Mouse (Mus musculus) olfactory bulb, adult 2 months (tissue): ENCODE data around the gene Gm38392. TPM values are rescaled to one million over a fixed set of nuclear protein-coding genes. Genes with fewer than 3 reads are reported as not detected.
A peak's percentile ranks its signal among the peaks of the same experiment; 100 is the strongest.

Experiments
- H3K27ac ChIP-seq: fragments of 200-500 bp; 2 replicates; pipeline ENCODE4 v1.5.1; 2012; ENCODE audit warnings: low read depth, low read length; ENCODE audit not compliant: insufficient read depth
- H3K4me1 ChIP-seq: fragments of 200-500 bp; 2 replicates; pipeline ENCODE4 v1.6.1; 2012; ENCODE audit warnings: low read length; ENCODE audit not compliant: control insufficient read depth, insufficient read depth
- H3K4me3 ChIP-seq: fragments of 200-500 bp; 2 replicates; pipeline ENCODE4 v1.5.1; 2012; ENCODE audit warnings: mild to moderate bottlenecking, low read depth, low read length, moderate library complexity; ENCODE audit not compliant: insufficient read depth
- CTCF ChIP-seq: fragments of 200-500 bp; IDR thresholded peaks from 2 replicates; pipeline ENCODE4 v1.5.1; 2012; ENCODE audit warnings: low read depth, mild to moderate bottlenecking, low read length, moderate library complexity; ENCODE audit not compliant: insufficient read depth
- POLR2A ChIP-seq: fragments of 200-500 bp; IDR thresholded peaks from 2 replicates; pipeline ENCODE4 v1.6.1; 2012; ENCODE audit warnings: mild to moderate bottlenecking, low read depth, low read length, moderate library complexity; ENCODE audit not compliant: insufficient read depth
- WGBS: fragments of 180-500 bp; shearing (Covaris S2); methylation state at CpG from one replicate; pipeline ENCODE4 v1.1.7; 2018; 5-methylcytosine and 5-hydroxymethylcytosine counted together
- polyA plus RNA-seq: library from polyadenylated mRNA; stranded (reverse); fragments of >200 nt; gene quantifications from 2 replicates; pipeline ENCODE4 v1.2.4, GENCODE M21; 2012; ENCODE audit warnings: low replicate concordance; ENCODE audit not compliant: missing spikeins, insufficient read depth, insufficient read length

Gene Gm38392
- polyA plus RNA-seq, 1 experiment: not detected

DNA sequence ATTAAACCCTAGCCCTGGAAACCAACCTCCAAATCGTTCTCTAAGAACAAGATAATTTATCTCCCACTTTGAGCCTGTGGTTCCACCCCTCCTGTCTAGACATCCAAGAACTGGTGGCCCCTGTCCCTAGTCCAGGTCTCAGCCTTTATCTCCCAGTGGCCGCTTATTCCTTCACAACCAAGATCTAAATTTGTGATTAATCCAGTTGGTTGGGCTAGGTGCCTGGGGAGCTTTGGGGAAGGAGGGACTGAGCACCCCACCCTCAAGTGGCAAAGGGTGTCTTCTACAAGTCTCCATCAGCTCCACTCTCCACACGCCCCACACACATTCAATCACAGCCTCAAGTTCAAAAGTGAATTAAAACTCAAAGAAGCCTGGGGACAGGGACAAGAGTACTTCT lies 80.5 kb downstream of the Gm38392 start:
- TF ChIP-seq POLR2A (no peak), CTCF (no peak)
- 28% methylated on average over 3 of the region's 3 CpGs for WGBS
- Histone ChIP-seq H3K4me1 (peaks cover 51% of the 10 kb centered on the region), H3K27ac (peak overlapping the region; percentile 98), H3K4me3 (peak overlapping the region; percentile 74)

DNA sequence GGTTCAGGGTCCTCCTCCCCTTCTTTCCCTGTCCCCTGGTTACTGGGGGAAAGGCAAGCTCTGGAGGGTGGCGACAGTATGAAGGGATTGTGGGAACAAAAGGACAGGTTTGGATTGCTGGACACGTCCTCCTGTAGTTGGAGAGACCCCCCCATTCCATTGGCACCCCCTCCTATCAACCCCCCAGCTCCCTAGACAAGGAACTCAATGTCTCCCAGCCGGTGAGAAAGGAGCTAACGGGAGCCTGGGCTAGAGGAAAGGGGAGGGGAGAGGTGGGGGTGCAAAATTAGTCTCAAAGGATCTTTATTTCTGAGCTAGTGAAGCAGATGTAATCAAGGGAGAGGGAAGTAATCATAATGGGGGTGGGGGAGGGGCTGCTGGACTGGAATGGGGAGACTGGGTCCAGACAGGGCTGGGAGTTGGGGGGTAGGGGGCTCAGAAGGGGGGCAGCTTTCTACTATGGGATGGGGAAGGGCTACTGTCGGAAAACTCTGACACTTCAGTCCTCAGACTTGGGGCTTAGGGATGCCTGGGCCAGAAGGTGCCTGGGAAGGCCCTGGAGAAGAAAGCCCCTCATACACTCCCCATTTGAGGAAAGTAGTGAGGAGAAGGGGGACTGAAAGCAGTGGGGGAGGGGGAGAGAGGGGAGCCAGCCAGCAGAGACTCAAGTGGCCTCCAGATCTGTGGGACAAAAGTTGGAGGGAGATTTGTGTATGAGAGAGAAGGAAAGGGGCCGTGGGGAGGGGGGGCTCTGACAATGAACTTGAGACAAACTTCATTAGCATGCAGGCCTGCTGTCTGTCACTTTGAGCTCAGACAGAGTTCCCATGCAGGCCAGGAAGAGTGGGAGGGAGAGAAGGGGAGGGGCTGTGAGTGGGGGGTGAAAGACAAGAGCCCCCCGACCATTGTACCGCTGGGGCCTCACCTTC lies 81.2 kb downstream of the Gm38392 start:
- Histone ChIP-seq H3K4me1 (peaks cover 54% of the 10 kb centered on the region), H3K4me3 (no peak overlapping the region), H3K27ac (peak overlapping the region; percentile 98)
- TF ChIP-seq POLR2A: no peak
- TF ChIP-seq CTCF: no peak
- 16% methylated on average over 8 of the region's 8 CpGs for WGBS

DNA sequence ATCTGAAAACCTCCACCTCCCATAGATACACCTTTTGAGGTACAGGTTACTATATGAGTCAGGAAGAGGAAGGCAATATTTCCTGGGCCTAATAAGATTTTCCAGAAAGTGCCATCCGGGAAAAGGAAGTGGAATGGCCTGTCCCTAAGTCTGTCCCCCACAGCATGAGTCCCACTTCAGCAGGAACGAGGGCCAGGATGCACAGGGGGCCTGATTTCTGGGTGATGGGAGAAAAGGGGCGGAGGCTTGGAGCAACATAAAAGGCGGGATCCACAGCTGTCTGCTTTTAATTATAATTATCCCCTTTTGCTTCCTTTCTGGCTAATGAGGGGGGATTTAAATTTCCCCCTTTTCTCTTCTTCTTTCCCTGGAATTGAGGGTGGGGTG lies 81.8 kb downstream of the Gm38392 start:
- TF ChIP-seq CTCF (no peak), POLR2A (no peak)
- H3K4me1 ChIP-seq: peaks cover 53% of the 10 kb centered on the region
- WGBS: 24% methylated on average over 4 of the region's 4 CpGs
- H3K4me3 ChIP-seq: no peak overlapping the region
- H3K27ac ChIP-seq: peak overlapping the region; percentile 67

DNA sequence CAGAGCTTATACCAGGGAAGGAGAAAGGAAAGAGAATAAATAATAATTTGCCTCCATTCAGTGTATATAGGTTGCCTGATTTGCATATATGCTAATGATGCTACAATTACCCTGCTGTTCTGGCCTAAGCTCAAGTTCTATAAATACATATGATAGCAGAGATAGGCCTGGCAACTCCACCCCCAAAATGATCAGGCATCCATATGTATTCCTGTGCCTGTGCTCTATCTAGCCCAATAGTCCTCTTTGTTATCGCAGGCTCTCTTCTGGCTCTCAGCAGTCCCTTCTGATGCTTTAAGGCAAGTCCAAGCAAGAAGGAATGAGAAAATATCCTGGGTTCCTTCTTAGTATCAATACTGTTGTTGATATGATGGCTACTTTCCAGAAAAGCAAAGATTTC lies 82.3 kb downstream of the Gm38392 start:
- Histone ChIP-seq H3K4me3 (no peak overlapping the region), H3K4me1 (peaks cover 52% of the 10 kb centered on the region), H3K27ac (peak overlapping the region; percentile 67)
- WGBS: 28% methylated on average over 1 of the region's 1 CpGs
- TF ChIP-seq CTCF (no peak), POLR2A (no peak)

GRCm38 (mm10) chr3:88203999-88204700 lies 82.9 kb downstream of the Gm38392 start:
- TF ChIP-seq CTCF (no peak), POLR2A (no peak)
- peaks cover 46% of the 10 kb centered on the region for H3K4me1 ChIP-seq
- H3K27ac ChIP-seq: peak overlapping the region; percentile 91
- no peak overlapping the region for H3K4me3 ChIP-seq
- WGBS: 34% methylated on average over 7 of the region's 7 CpGs

DNA sequence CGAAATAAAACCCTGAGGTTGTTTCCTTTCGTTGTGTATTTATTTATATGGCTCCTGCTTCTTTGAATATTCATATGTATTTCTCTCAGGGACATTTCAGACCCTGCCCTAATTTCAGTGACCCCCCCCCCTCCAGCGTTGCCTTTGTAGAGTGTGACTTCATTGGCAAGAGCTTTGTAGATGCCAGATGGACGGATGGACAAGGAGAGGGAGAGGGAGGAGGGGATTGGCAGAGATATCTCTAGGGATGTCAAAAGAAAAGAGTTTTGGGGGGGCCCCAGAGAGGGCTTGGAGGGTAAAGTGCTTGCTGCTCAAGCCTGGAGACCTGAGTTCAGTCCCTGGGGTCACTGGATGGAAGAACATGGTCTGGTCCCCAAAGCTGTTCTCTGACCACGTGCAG lies 83.6 kb downstream of the Gm38392 start:
- 17% methylated on average over 5 of the region's 5 CpGs for WGBS
- no peak for TF ChIP-seq POLR2A
- TF ChIP-seq CTCF: no peak
- Histone ChIP-seq H3K4me1 (peaks cover 45% of the 10 kb centered on the region), H3K27ac (peak overlapping the region; percentile 91), H3K4me3 (no peak overlapping the region)

DNA sequence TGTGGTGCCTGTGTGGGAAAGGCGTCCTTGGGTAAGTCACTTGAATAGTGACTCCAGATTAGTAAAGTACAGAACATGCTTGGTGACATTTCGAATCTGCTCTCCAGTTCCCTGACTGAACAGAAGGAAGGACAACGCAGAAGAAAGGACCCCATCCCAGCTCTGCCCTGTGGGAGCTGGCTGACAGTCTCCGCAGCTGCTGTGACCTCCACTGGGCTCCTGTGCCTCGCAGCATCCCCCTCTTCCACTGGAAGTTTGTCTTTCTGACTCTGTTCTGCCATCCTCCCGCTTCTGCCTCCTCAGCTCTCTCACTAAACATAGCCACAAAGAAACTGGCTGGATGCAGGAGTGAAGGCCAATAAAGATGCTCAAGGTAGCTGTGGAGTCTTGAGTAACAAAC lies 84.0 kb downstream of the Gm38392 start:
- Histone ChIP-seq H3K27ac (peak overlapping the region; percentile 82), H3K4me3 (no peak overlapping the region), H3K4me1 (peaks cover 45% of the 10 kb centered on the region)
- TF ChIP-seq CTCF (no peak), POLR2A (no peak)
- 36% methylated on average over 6 of the region's 6 CpGs for WGBS

DNA sequence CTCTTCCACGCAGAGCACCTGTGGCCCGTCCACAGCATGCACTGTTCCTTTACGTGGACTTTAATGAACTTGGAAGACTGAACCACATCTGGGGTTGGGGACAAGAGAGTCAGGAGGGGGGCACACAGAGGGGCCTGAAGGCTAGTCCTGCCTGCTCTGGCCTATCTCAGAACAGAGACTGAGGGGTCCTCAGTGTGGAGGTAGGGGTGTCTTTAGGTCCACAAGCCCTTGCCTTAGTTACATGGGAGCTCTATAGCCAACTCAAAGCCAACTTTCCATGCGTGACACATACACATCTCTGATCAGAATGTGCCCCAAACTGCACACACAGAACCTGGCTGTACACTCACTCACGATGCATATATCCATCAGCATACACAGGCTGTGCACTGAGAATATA lies 85.4 kb downstream of the Gm38392 start:
- 53% methylated on average over 5 of the region's 5 CpGs for WGBS

GRCm38 (mm10) chr3:88200972-88201330 lies 86.1 kb downstream of the Gm38392 start:
- TF ChIP-seq CTCF (no peak), POLR2A (no peak)
- H3K4me3 ChIP-seq: peak overlapping the region; percentile 64
- peaks cover 34% of the 10 kb centered on the region for H3K4me1 ChIP-seq
- peak overlapping the region; percentile 53 for H3K27ac ChIP-seq
- under 1% methylated on average over 37 of the region's 37 CpGs for WGBS

More for the DNA sequence above, 85.4 kb downstream of the Gm38392 start:
- peak overlapping the region; percentile 64 for H3K4me3 ChIP-seq
- TF ChIP-seq CTCF (no peak), POLR2A (no peak)
- H3K4me1 ChIP-seq: peaks cover 41% of the 10 kb centered on the region
- H3K27ac ChIP-seq: peak overlapping the region; percentile 53
